In the genomic region with DNA sequence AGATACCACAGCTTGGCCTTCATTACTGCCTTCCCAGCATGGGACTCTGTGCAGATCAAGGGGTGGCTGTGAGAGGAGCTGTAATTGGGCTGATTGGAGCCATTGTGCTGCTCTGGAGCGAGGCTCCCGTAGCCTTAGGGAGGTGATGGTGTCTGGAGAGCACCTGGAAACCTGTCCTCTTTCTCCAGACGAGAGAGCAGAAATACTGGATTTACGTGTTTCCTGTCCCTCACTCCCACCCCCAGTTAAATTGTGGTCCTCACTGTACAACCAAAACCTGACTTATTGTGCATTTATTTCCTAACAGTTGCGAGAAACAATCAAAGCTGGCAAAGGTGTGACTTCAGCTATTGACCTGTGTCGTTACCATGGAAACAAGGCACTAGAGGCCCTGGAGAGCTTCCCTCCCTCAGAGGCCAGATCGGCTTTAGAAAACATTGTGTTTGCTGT, we compare ENCODE assay signal across 10 mouse cellular contexts. TPM values are rescaled to one million over a fixed set of nuclear protein-coding genes. Genes with fewer than 3 reads are reported as not detected.
DNase-seq lines count a peak whose midpoint lies in the region; ATAC-seq lines count a peak whose summit lies in the region.
"Had no signal": no experiment of that assay in that cellular context is flagged by ENCODE, and none has a peak within 500 bp of the region (broad histone marks: within the 10 kb centered on the region; RNA-seq: fewer than 3 reads in every experiment).

No protein-coding gene starts in this region.

- 8% methylated on average over 7 of the region's 7 CpGs for WGBS in hindbrain, embryonic 15.5 days
- 8% methylated on average over 7 of the region's 7 CpGs for WGBS in midbrain, embryonic 11.5 days

- H3K9ac ChIP-seq in hindbrain, embryonic 15.5 days, result no peak overlapping the region
- no peak overlapping the region for H3K9ac ChIP-seq in midbrain, embryonic 11.5 days (ENCODE audit: low read length)
- H3K9ac ChIP-seq: embryonic facial prominence, embryonic 15.5 days; liver, embryonic 13.5 days had no signal

- no peaks in the 10 kb centered on the region for H3K9me3 ChIP-seq in hindbrain, embryonic 15.5 days
- H3K9me3 ChIP-seq in midbrain, embryonic 11.5 days (ENCODE audit: control insufficient read depth, low read length), result no peaks in the 10 kb centered on the region
- H3K9me3 ChIP-seq: embryonic facial prominence, embryonic 15.5 days; liver, embryonic 13.5 days had no signal

- no peaks in the 10 kb centered on the region for H3K36me3 ChIP-seq in hindbrain, embryonic 15.5 days
- H3K36me3 ChIP-seq in midbrain, embryonic 11.5 days (ENCODE audit: control insufficient read depth, insufficient read depth, low read length), result no peaks in the 10 kb centered on the region
- H3K36me3 ChIP-seq: embryonic facial prominence, embryonic 15.5 days; liver, embryonic 13.5 days had no signal

- peak overlapping the region; percentile 79 for H3K27ac ChIP-seq in hindbrain, embryonic 15.5 days (replicated peaks)
- H3K27ac ChIP-seq in midbrain, embryonic 11.5 days (ENCODE audit: low read depth, low read length), result peak overlapping the region; percentile 75
- H3K27ac ChIP-seq: embryonic facial prominence, embryonic 15.5 days; liver, embryonic 13.5 days had no signal

- H3K4me2 ChIP-seq in hindbrain, embryonic 15.5 days, result peak overlapping the region; percentile 10
- peak overlapping the region; percentile 21; the same call in 1 of the 2 replicates for H3K4me2 ChIP-seq in midbrain, embryonic 11.5 days
- H3K4me2 ChIP-seq: embryonic facial prominence, embryonic 15.5 days; liver, embryonic 13.5 days had no signal

- no peaks in the 10 kb centered on the region for H3K27me3 ChIP-seq in hindbrain, embryonic 15.5 days
- no peaks in the 10 kb centered on the region for H3K27me3 ChIP-seq in midbrain, embryonic 11.5 days (ENCODE audit: control insufficient read depth, insufficient read depth, low read length)
- H3K27me3 ChIP-seq: embryonic facial prominence, embryonic 15.5 days; liver, embryonic 13.5 days had no signal

- H3K4me3 ChIP-seq in hindbrain, embryonic 15.5 days, result no peak overlapping the region
- no peak overlapping the region for H3K4me3 ChIP-seq in midbrain, embryonic 11.5 days (ENCODE audit: low read depth, low read length)
- H3K4me3 ChIP-seq: embryonic facial prominence, embryonic 15.5 days; liver, embryonic 13.5 days had no signal

- peaks cover 17% of the 10 kb centered on the region for H3K4me1 ChIP-seq in hindbrain, embryonic 15.5 days (replicated peaks)
- H3K4me1 ChIP-seq in midbrain, embryonic 11.5 days (ENCODE audit: control insufficient read depth, insufficient read depth, low read length), result peaks cover 19% of the 10 kb centered on the region

- peak; percentile 67; the same call in 1 of the 2 replicates for ATAC-seq in hindbrain, embryonic 15.5 days (ENCODE audit: low FRiP score, low read depth)
- peak; percentile 75; the same call in 1 of the 2 replicates for ATAC-seq in midbrain, embryonic 11.5 days (ENCODE audit: low FRiP score)
- no peak for ATAC-seq in CD4-positive, CD25-positive, alpha-beta regulatory T cell, adult 4 months

- DNase-seq in Muller cell, postnatal 12 days (ENCODE audit: inconsistent ontology term), result peak; percentile 90
- peak; percentile 78 for DNase-seq in embryo, embryonic 10.5 days (ENCODE audit: low spot score)
- DNase-seq in midbrain, embryonic 11.5 days (ENCODE audit: low spot score, missing footprints), result peak; percentile 94
- no peak for DNase-seq in spleen, postnatal 10 days (ENCODE audit: low spot score in 2 of 2)
- no peak for DNase-seq in testis, postnatal 14 days (ENCODE audit: low spot score)
- DNase-seq: liver, embryonic 13.5 days; right cerebral cortex, postnatal 25 days had no signal

RNA-seq across cellular contexts. Expression of a gene that starts 39.1 kb away (rescaled TPM):
- 3.6 and 4.3 TPM in 2 replicates for polyA plus RNA-seq in hindbrain, embryonic 15.5 days (2015; fragmentation: Nextera tagmentation; extraction: Ambion mirVana)
- polyA plus RNA-seq in midbrain, embryonic 11.5 days (2014; fragmentation: Nextera tagmentation; extraction: Ambion mirVana), result 7.7 and 8.3 TPM in 2 replicates
- under 1 TPM; 0.48 to 0.91 TPM for polyA plus RNA-seq in CD4-positive, CD25-positive, alpha-beta regulatory T cell, adult 4 months (2017; shearing (Covaris generic))

Comparison
In these comparisons a context has a peak if more than half of its experiments do, and no peak if none do; other contexts are left out.
1. DNase-seq: peak in Muller cell, postnatal 12 days (single experiment), embryo, embryonic 10.5 days (single experiment) and midbrain, embryonic 11.5 days (single experiment); none in spleen, postnatal 10 days (0 of 2) and testis, postnatal 14 days (single experiment).